Mouse (Mus musculus): ENCODE measurements around the gene Map4k1.

Gene Map4k1

GRCm38 (mm10) chr7:28981651-28982273, at the start of gene Map4k1, which contains the start of gene Eif3k:
Gene Map4k1, plus strand, starts transcription at chr7:28982050.
Gene Eif3k, minus strand, starts transcription at chr7:28981864.
- peak; percentile 100 for DNase-seq (ENCODE audit: low spot score)

- no peak for DNase-seq (ENCODE audit: low spot score)
Observed at GRCm38 (mm10) chr7:28932421-28933041, 49.3 kb upstream of the Map4k1 start.

- DNase-seq (ENCODE audit: low spot score), result no peak
Observed at GRCm38 (mm10) chr7:28933825-28934224, 48.0 kb upstream of the Map4k1 start.

GRCm38 (mm10) chr7:28936787-28937186, 45.1 kb upstream of the Map4k1 start:
- DNase-seq (ENCODE audit: low spot score), result no peak

GRCm38 (mm10) chr7:28938654-28939053, 43.2 kb upstream of the Map4k1 start:
- no peak for DNase-seq (ENCODE audit: low spot score)

GRCm38 (mm10) chr7:28939418-28940183, 42.2 kb upstream of the Map4k1 start:
- no peak for DNase-seq (ENCODE audit: low spot score)

- DNase-seq (ENCODE audit: low spot score), result no peak
Observed at GRCm38 (mm10) chr7:28941129-28941528, 40.7 kb upstream of the Map4k1 start.

- no peak for DNase-seq (ENCODE audit: low spot score)
Observed at GRCm38 (mm10) chr7:28941542-28941941, 40.3 kb upstream of the Map4k1 start.

- DNase-seq (ENCODE audit: low spot score), result no peak
Observed at GRCm38 (mm10) chr7:28943451-28944180, 38.2 kb upstream of the Map4k1 start.

- no peak for DNase-seq (ENCODE audit: low spot score)
Observed at GRCm38 (mm10) chr7:28944756-28945415, 37.0 kb upstream of the Map4k1 start.

- no peak for DNase-seq (ENCODE audit: low spot score)
Observed at GRCm38 (mm10) chr7:28945416-28946270, 36.2 kb upstream of the Map4k1 start.

GRCm38 (mm10) chr7:28946271-28946610, 35.6 kb upstream of the Map4k1 start:
- DNase-seq (ENCODE audit: low spot score), result no peak

GRCm38 (mm10) chr7:28948746-28949145, 33.1 kb upstream of the Map4k1 start:
- DNase-seq (ENCODE audit: low spot score), result no peak

GRCm38 (mm10) chr7:28949298-28949697, 32.6 kb upstream of the Map4k1 start:
- no peak for DNase-seq (ENCODE audit: low spot score)

GRCm38 (mm10) chr7:28950346-28951037, 31.4 kb upstream of the Map4k1 start:
- no peak for DNase-seq (ENCODE audit: low spot score)

GRCm38 (mm10) chr7:28951764-28952163, 30.1 kb upstream of the Map4k1 start:
- DNase-seq (ENCODE audit: low spot score), result no peak

GRCm38 (mm10) chr7:28952786-28953185, 29.1 kb upstream of the Map4k1 start:
- no peak for DNase-seq (ENCODE audit: low spot score)

GRCm38 (mm10) chr7:28953476-28954376, 28.1 kb upstream of the Map4k1 start:
- DNase-seq (ENCODE audit: low spot score), result peak; percentile 27

GRCm38 (mm10) chr7:28954773-28955172, 27.1 kb upstream of the Map4k1 start:
- no peak for DNase-seq (ENCODE audit: low spot score)

Measured in retina, embryonic 14.5 days (tissue).